Mouse (Mus musculus) brain, adult 2 months (tissue): ENCODE measurements around the gene Olfr198.
"Not testable (repeated sequence)": the region's sequence is repeated elsewhere in the genome, so short reads cannot be mapped to it uniquely, and the experiment has no call there.

Experiments used
- DNase-seq: peaks from one replicate; pipeline ENCODE4 v3.0.0; 2011; ENCODE audit warnings: low read depth, low spot score

Olfr198 gene

DNA sequence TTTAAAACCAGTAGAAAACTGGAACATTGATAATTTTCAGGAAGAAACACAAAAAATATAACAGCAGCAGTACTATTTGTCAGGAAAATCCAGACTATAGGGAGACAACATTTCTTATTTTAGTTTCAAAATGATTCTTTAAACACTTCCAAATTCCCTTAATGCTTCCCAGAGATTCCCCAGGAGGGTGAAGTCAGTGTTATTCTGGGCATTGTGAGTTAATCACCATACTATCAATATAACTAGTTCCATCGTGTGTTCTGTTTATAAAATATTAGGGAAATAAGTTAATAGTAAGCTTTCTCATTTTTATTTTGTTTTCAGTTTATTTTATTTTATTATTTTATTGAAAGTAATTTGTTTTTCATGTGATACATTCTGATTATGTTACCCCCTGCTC is at the start of gene Olfr198:
TSS of gene Olfr198 (minus strand) at position 101 of the 400 bp plus-strand sequence.
- DNase-seq = not testable (repeated sequence)

DNA sequence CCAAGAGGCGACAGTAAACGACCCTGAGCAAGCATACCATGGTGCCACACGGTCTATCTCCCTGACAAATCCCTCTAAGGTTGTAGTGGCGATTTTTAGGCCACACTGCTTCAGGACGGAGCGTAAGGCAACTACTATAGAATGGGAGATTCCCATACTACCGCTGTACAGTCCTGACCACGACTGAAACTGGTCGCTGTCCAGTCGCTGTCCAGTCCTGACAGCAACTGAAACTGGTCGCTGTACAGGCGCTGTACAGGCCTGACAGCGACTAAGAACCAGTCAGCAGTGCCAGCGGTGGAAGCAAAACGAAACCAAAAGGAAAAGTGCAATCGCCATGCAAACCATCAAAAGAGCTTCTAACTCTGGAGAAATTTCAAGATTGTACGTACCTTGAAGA is 46.4 kb upstream of the Olfr198 start:
- no peak for DNase-seq

DNA sequence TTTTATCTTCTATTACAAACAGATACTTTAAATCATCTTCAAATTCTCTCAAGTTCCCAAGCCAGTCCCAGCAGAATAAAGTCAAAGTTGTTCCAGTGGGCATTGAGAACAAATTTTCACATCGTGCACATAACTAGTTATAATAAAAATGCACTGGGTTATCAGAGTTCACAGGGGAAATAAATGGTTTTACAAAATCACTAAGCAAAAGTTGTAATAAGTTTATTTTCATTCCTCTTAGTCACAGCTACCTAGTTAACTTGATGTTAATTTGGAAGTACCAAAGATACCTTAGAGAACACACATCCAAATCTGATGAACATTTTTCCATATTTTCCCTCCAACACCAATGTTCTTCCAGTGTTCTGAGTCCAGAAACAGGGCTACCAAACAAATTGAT is 16.3 kb upstream of the Olfr198 start, which contains the start of gene Olfr199:
TSS of gene Olfr199 (minus strand) at position 101 of the 400 bp plus-strand sequence.
- DNase-seq = not testable (repeated sequence)

DNA sequence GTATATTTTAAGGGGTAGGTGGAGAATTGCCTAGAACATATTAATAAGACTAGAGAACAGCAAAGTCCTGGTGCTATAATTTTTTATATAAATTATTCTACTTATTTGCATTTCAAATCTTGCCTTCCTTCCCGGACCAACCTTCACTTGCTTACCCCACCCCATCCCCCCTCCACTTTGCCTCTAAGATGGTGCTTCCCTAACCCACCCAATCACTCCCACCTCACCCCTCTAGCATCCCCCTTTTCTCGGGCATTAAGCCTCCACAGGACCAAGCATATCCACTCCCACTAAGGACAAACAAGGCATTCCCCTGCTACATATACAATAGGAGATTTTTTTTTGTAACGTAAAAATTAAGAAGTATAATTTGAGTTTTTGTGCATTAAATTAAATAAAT is 14.5 kb upstream of the Olfr198 start:
- not testable (repeated sequence) for DNase-seq

DNA sequence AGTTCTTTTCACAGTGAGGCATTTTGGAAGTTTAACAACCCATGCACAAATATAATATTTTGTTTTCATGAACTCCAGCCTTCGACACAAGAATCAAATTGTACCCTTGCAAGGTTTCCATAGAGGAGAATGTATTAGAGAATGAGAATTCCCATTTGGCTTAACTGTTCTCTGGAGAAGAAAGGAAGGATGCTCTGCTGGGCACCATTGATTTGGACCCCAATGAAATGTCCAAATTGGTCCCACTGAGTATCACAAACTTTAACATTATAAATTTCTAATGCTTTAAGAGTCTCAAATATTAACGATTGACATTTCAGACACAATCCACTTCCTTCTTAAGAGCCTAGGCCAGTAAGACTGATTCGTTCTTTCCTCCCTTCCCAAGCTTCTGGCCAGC is 33.0 kb downstream of the Olfr198 start, which contains the start of gene Olfr196:
TSS of gene Olfr196 (minus strand) at position 101 of the 400 bp plus-strand sequence.
- DNase-seq = no peak

DNA sequence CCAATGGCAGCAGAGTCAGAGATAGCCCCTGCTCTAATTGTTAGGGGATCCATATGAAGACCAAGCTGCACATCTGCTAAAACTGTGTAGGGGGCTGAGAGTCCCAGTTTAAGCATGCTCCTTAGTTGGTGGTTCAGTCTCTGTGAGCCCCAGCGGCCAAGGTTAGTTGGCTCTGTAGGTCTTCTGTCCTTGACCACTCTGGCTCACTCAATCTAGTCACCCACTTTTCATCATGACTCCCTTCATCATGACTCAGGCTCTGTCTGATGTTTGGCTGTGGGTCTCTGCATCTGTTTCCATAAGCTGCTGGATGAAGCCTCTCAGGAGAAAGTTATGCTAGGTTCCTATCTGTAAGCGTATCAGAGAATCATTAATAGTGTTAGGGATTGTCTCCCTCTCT is 51.3 kb downstream of the Olfr198 start:
- DNase-seq = no peak
